Mouse (Mus musculus): ENCODE measurements around the gene Rxfp2. TPM values are rescaled to one million over a fixed set of nuclear protein-coding genes. Genes with fewer than 3 reads are reported as not detected.
A peak's percentile ranks its signal among the peaks of the same experiment; 100 is the strongest.

Rxfp2 gene
- total RNA-seq (2021) = not detected
- long read RNA-seq, experiment 1 = 0 reads
- long read RNA-seq, experiment 2 = 0 reads

- DNase-seq = no peak
- intact Hi-C loops (cut with DNase I) = no loop called here
Observed at GRCm38 (mm10) chr5:150018656-150019055, at the start of gene Rxfp2. Rxfp2 (plus strand) TSS chr5:150018675.

- no peak for DNase-seq
- intact Hi-C loops (cut with DNase I) = no loop called here
Observed at GRCm38 (mm10) chr5:149970261-149970660, 48.2 kb upstream of the Rxfp2 start.

- no peak for DNase-seq
- intact Hi-C loops (cut with DNase I) = no loop called here
Observed at GRCm38 (mm10) chr5:149977027-149977426, 41.4 kb upstream of the Rxfp2 start.

- DNase-seq = no peak
- intact Hi-C loops (cut with DNase I) = no loop called here
Observed at GRCm38 (mm10) chr5:149983621-149984020, 34.9 kb upstream of the Rxfp2 start.

- DNase-seq = no peak
- intact Hi-C loops (cut with DNase I) = no loop called here
Observed at GRCm38 (mm10) chr5:149994578-149994977, 23.9 kb upstream of the Rxfp2 start.

GRCm38 (mm10) chr5:149996614-149997013 is 21.9 kb upstream of the Rxfp2 start:
- intact Hi-C loops (cut with DNase I) = no loop called here
- DNase-seq = no peak

- intact Hi-C loops (cut with DNase I) = no loop called here
- DNase-seq = no peak
Observed at GRCm38 (mm10) chr5:149997321-149998034, 21.0 kb upstream of the Rxfp2 start.

- intact Hi-C loops (cut with DNase I) = no loop called here
- DNase-seq = no peak
Observed at GRCm38 (mm10) chr5:149998311-149998710, 20.2 kb upstream of the Rxfp2 start.

GRCm38 (mm10) chr5:150005355-150005754 is 13.1 kb upstream of the Rxfp2 start:
- no peak for DNase-seq
- intact Hi-C loops (cut with DNase I) = no loop called here

- DNase-seq = no peak
Observed at GRCm38 (mm10) chr5:150016861-150017260, 1.6 kb upstream of the Rxfp2 start.

GRCm38 (mm10) chr5:150017672-150018071 is 803 bp upstream of the Rxfp2 start:
- intact Hi-C loops (cut with DNase I) = no loop called here
- DNase-seq = no peak

More at GRCm38 (mm10) chr5:150016861-150017260, 1.6 kb upstream of the Rxfp2 start:
- intact Hi-C loops (cut with DNase I) = no loop called here

GRCm38 (mm10) chr5:150020851-150021250 is 2.4 kb downstream of the Rxfp2 start:
- intact Hi-C loops (cut with DNase I) = loop anchor here (1.0 kb wide), 1 partner anchor 160 kb away; no protein-coding TSS in a partner anchor
- peak; percentile 53 to 69 for DNase-seq

GRCm38 (mm10) chr5:150021805-150022204 is 3.3 kb downstream of the Rxfp2 start:
- no peak for DNase-seq
- intact Hi-C loops (cut with DNase I) = no loop called here

- DNase-seq = no peak
- intact Hi-C loops (cut with DNase I) = no loop called here
Observed at GRCm38 (mm10) chr5:150022556-150022955, 4.1 kb downstream of the Rxfp2 start.

GRCm38 (mm10) chr5:150023476-150023875 is 5.0 kb downstream of the Rxfp2 start:
- intact Hi-C loops (cut with DNase I) = no loop called here
- DNase-seq = no peak

- intact Hi-C loops (cut with DNase I) = no loop called here
- DNase-seq = no peak
Observed at GRCm38 (mm10) chr5:150024188-150024587, 5.7 kb downstream of the Rxfp2 start.

- DNase-seq = no peak
- intact Hi-C loops (cut with DNase I) = no loop called here
Observed at GRCm38 (mm10) chr5:150024901-150025300, 6.4 kb downstream of the Rxfp2 start.

GRCm38 (mm10) chr5:150025326-150025725 is 6.9 kb downstream of the Rxfp2 start:
- intact Hi-C loops (cut with DNase I) = no loop called here
- no peak for DNase-seq

GRCm38 (mm10) chr5:150026509-150027087 is 8.1 kb downstream of the Rxfp2 start:
- intact Hi-C loops (cut with DNase I) = no loop called here
- no peak for DNase-seq

GRCm38 (mm10) chr5:150031201-150031600 is 12.7 kb downstream of the Rxfp2 start:
- intact Hi-C loops (cut with DNase I) = no loop called here

GRCm38 (mm10) chr5:150031634-150032033 is 13.2 kb downstream of the Rxfp2 start:
- no peak for DNase-seq
- intact Hi-C loops (cut with DNase I) = no loop called here

More at GRCm38 (mm10) chr5:150031201-150031600, 12.7 kb downstream of the Rxfp2 start:
- DNase-seq = no peak

GRCm38 (mm10) chr5:150032075-150032492 is 13.6 kb downstream of the Rxfp2 start:
- DNase-seq = peak; percentile 68 to 69
- intact Hi-C loops (cut with DNase I) = no loop called here

Measured in gastrocnemius, postnatal 36 days (tissue).